Mouse (Mus musculus) brain, adult 2 months (tissue): Measurements from ENCODE around the gene Slc28a1.
"Not testable (repeated sequence)": the region's sequence is repeated elsewhere in the genome, so short reads cannot be mapped to it uniquely, and the experiment has no call there.

ENCODE experiments used
- DNase-seq: peaks from one replicate; pipeline ENCODE4 v3.0.0; 2011; ENCODE audit warnings: low read depth, low spot score

Slc28a1 gene

GRCm38 (mm10) chr7:81124773-81125172, 10.2 kb downstream of the Slc28a1 start:
- DNase-seq = no peak

GRCm38 (mm10) chr7:81125215-81126175, 10.9 kb downstream of the Slc28a1 start:
- no peak for DNase-seq

GRCm38 (mm10) chr7:81131864-81132263, 17.3 kb downstream of the Slc28a1 start:
- DNase-seq = no peak

DNA sequence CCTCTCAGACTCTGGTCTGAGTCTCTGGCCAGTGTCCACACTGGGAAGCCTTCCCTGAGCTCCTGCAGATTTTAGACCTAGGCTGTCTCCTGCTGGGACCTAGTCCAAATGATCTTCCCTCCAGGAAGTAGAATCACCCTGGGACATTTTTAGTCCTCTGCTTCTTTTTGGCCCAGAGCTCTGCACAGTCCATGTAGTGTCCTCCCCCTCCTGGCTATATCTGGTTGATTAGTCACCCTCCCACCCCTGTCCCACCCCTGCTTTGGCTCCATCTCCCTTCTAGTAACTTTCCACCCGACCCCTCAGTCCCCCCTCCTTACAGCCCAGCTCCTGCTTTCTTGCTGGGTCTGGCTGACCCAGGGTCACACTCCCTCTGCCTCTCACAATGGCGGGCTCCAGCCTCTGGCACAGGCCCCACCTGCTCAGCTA, 18.3 kb downstream of the Slc28a1 start:
- peak; percentile 59 for DNase-seq

DNA sequence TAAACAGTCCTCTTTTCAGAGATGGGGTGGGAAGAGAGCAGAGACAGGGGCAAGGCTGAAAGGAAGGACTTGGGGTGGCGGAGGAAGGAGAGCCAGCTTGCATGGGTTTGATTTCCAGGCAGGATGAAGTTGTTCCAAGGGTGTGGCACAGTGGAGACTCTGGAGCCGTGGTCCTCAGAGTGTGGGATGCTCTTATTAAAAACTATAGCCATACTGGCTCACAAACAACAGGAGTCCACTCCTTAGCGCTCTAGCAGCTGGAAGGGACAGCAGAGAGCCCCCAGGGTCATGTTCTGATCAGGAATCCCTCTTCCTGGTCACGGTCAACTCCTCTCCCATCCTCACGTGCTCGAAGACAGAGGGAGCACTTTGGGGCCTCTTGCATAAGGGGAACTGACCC, 18.8 kb downstream of the Slc28a1 start:
- DNase-seq = no peak

GRCm38 (mm10) chr7:81133941-81134340, 19.3 kb downstream of the Slc28a1 start:
- no peak for DNase-seq

GRCm38 (mm10) chr7:81134614-81135067, 20.0 kb downstream of the Slc28a1 start:
- DNase-seq = peak; percentile 91

DNA sequence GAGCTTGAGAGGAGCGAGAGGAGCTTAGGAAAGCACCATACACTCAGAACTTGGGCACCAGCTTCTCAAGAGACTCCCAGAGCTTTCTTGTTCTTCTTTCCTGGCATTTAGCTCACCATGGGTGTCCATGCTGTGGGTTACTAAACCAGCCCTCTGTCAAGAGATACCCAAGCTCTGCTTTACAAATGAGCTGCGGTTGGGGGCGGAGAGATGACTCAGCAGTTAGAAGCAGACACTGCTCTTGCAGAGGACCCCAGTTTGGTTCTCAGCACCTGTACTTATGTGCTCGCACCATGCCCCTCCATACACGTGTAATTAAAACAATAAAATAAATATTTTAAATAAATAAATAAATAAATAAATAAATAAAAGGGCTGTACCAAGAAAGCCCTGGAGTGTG, 22.7 kb downstream of the Slc28a1 start:
- no peak for DNase-seq

- DNase-seq = no peak
Measured at GRCm38 (mm10) chr7:81139100-81139499, 24.5 kb downstream of the Slc28a1 start.

DNA sequence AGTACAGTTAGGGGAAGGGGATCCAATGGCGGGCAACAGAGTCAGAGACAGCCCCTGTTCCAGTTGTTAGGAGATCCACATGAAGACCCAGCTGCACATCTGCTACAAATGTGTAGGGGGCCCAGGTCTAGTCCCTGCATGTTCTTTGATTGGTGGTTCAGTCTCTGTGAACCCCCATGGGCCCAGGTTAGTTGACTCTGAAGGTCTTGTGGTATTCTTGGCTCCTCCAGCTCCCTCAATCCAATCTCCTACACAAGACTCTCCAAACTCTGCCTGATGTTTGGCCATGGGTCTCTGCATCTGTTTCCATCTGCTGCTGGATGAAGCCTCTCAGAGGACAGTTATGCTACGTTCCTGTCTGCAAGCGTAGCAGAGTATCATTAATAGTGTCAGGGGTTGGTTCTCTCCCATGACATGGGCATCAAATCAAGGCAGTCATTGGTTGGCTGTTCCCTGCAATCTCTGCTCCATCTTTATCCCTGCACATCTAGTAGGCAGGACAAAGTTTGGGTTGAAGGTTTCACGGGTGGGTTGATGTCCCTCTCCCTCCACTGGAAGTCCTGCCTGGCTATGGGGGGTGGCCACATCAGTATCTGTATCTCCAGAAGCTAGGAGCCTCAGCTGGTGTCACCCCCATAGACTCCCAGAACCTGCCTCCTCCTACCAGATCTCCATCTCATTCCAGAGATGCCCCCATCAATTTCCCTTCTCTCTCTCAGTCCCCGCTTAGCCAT, 25.2 kb downstream of the Slc28a1 start:
- no peak for DNase-seq

- no peak for DNase-seq
Measured at GRCm38 (mm10) chr7:81141541-81141940, 26.9 kb downstream of the Slc28a1 start.

- not testable (repeated sequence) for DNase-seq
Measured at GRCm38 (mm10) chr7:81143056-81143455, 28.5 kb downstream of the Slc28a1 start.

- no peak for DNase-seq
Measured at GRCm38 (mm10) chr7:81149759-81150158, 35.2 kb downstream of the Slc28a1 start.

DNA sequence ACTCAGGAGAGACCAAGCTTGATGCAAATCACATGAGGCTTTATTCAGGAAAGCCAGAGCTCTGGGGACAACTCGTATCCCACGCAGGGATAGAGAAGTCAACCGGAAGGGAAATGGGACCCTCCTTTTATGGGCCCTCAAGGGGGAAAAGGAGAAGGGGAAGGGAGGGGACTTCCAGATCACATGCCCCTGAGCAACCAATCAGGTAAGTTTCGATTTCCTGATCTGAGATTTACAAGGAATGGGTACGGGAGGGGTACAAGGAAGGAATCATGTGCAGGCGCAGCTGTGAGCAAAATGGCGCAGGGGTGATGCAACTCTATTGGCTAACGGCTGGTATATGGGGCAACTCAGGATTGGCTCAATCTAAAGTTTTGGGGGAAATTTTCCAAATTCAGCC, 36.6 kb downstream of the Slc28a1 start:
- no peak for DNase-seq

DNA sequence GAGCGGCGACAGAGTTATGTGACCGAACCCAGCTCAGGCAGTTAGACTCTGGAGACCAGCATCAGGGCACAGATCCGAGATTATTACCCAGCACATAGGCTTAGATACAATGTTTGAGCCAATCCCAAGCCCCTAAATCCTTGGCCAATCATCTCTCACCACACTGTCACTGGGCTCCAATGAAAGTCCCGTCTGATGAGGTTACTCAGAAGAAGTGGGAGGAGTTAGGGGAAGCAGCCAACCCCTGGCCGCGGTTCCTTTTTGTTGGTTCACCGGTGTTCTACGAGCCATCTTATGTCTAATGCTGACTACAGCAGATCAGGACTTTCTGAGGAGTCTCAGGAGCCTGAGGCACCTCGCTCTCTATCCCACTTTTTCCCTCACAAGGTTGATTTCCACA, 37.7 kb downstream of the Slc28a1 start:
- DNase-seq = no peak

DNA sequence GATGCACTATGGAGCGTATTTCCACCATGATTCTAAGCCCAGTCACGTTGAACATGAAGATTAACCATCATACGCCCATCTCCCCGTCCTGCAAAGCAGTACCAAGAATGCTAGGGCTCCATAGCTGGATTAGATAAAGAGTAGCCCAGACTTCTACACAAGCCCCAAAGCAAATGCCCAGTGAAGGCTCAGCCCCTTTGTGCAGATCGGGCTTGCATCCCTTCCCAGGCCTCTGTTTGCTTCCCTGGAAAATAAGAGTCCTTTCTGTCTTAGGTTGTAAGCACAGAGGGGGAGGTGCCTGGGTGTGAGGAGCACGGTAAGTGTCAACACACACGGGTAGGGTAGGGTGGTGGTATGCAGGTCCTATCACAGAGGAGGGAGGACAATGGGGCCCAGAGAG, 38.2 kb downstream of the Slc28a1 start:
- DNase-seq = no peak

DNA sequence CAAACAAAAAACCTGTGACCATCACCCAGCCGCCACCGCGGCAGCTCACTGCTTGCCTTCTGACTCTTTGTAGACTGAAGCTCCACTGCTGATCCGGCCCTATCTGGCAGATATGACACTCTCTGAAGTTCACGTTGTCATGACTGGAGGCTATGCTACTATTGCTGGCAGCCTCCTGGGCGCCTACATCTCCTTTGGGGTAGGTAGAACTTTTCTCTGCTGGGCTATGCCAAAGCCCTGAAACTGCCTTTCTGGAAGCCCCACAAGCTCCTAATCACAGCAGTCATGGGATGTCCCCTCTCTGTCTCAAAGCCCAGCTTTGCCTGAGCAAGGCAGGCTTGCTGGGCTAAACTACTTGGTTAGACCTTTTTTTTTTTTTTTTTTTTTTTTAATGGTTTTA, 38.7 kb downstream of the Slc28a1 start:
- DNase-seq = no peak

- not testable (repeated sequence) for DNase-seq
Measured at GRCm38 (mm10) chr7:81154244-81154643, 39.6 kb downstream of the Slc28a1 start.

DNA sequence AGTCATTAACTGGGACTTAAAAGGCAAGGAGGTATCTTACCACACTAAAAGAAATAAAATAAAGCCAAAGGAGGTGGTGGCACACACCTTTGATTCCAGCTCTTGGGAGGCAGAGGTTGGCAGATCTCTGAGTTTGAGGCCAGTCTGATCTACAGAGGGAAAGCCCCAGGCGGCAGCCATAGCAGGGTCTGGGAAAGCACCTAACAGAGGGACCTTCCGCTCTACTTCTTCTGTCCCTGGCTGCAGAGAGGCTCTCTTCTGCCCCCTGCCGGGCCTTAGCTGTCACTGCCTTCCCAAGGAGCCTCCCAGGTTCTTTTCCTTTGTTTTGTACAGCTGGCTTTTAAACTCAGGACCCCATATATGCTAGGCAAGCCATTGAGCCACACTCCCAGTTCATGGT, 40.4 kb downstream of the Slc28a1 start:
- peak; percentile 72 for DNase-seq

- DNase-seq = no peak
Measured at GRCm38 (mm10) chr7:81158933-81159332, 44.3 kb downstream of the Slc28a1 start.

DNA sequence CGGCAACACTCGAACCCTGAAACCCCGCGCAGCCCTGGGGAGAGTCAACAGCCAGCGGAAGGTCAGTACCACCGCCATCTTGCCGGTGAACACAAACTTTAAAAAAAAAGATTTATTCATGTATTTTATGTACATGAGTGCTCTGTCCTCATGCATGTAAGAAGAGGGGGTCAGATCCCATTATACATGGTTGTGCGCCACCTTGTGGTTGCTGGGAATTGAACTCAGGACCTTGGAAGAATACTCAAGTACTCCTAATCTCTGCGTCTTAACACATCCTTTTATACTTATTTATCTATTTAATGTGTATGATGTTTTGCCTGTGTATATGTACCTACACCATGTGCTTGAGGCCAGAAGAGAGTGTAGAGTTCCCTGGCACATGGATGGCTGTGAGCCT, 47.1 kb downstream of the Slc28a1 start:
- peak; percentile 57 for DNase-seq

GRCm38 (mm10) chr7:81162345-81162744, 47.7 kb downstream of the Slc28a1 start:
- peak; percentile 79 for DNase-seq

- no peak for DNase-seq
Measured at GRCm38 (mm10) chr7:81164411-81164810, 49.8 kb downstream of the Slc28a1 start.
